Mouse (Mus musculus): ENCODE data around the gene Zic1.

Zic1 gene

GRCm38 (mm10) chr9:91368946-91369292 lies 3.3 kb upstream of the Zic1 start:
- DNase-seq (ENCODE audit: low spot score in 2 of 2), result no peak

- no peak for DNase-seq (ENCODE audit: low spot score in 2 of 2)
These were observed 2.5 kb upstream of the Zic1 start for GRCm38 (mm10) chr9:91368150-91368549.

- DNase-seq (ENCODE audit: low spot score in 2 of 2), result no peak
These were observed 1.6 kb upstream of the Zic1 start for GRCm38 (mm10) chr9:91366999-91367811.

- no peak for DNase-seq (ENCODE audit: low spot score in 2 of 2)
These were observed 802 bp upstream of the Zic1 start for GRCm38 (mm10) chr9:91366226-91366998.

GRCm38 (mm10) chr9:91364971-91365501 lies 574 bp downstream of the Zic1 start:
- no peak for DNase-seq (ENCODE audit: low spot score in 2 of 2)

- no peak for DNase-seq (ENCODE audit: low spot score in 2 of 2)
These were observed 1.3 kb downstream of the Zic1 start for GRCm38 (mm10) chr9:91364127-91364970.

GRCm38 (mm10) chr9:91363814-91364126 lies 1.8 kb downstream of the Zic1 start:
- DNase-seq (ENCODE audit: low spot score in 2 of 2), result no peak

GRCm38 (mm10) chr9:91363011-91363730 lies 2.4 kb downstream of the Zic1 start:
- DNase-seq (ENCODE audit: low spot score in 2 of 2), result no peak

- no peak for DNase-seq (ENCODE audit: low spot score in 2 of 2)
These were observed 3.6 kb downstream of the Zic1 start, which contains the start of gene Zic4 for GRCm38 (mm10) chr9:91361856-91362601. Zic4 (plus strand) TSS chr9:91362413.

- DNase-seq (ENCODE audit: low spot score in 2 of 2), result no peak
These were observed 4.4 kb downstream of the Zic1 start for GRCm38 (mm10) chr9:91361033-91361855.

- no peak for DNase-seq (ENCODE audit: low spot score in 2 of 2)
These were observed 5.2 kb downstream of the Zic1 start for GRCm38 (mm10) chr9:91360151-91361032.

- DNase-seq (ENCODE audit: low spot score in 2 of 2), result no peak
These were observed 6.5 kb downstream of the Zic1 start for GRCm38 (mm10) chr9:91358851-91359687.

GRCm38 (mm10) chr9:91357321-91357720 lies 8.3 kb downstream of the Zic1 start:
- no peak for DNase-seq (ENCODE audit: low spot score in 2 of 2)

GRCm38 (mm10) chr9:91356353-91356740 lies 9.3 kb downstream of the Zic1 start:
- DNase-seq (ENCODE audit: low spot score in 2 of 2), result no peak

GRCm38 (mm10) chr9:91355629-91356352 lies 9.8 kb downstream of the Zic1 start:
- DNase-seq (ENCODE audit: low spot score in 2 of 2), result no peak

- DNase-seq (ENCODE audit: low spot score in 2 of 2), result no peak
These were observed 10.4 kb downstream of the Zic1 start for GRCm38 (mm10) chr9:91355270-91355589.

All from frontal cortex, postnatal 25 days (tissue).